In the genomic region with DNA sequence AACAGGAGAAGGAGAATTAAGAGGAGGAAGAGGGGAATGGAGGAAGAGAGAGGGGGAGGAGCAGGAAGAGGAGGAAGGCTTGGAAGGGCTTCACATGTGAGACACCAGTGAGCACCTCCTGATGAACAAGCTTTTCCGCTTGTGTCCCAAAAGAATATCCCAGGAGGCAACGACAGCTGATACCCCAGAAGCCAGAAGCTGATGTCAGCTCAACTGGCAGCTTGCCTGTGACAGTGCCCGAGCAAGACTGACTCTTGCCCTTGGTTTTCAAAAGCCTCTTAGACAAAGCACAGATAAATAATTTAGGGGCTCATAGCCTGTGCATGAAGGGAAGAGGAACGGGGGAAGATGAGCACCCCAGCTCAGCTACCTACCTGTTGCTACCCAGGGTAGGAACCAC, we compare ENCODE assay signal across 9 mouse cellular contexts.
A peak's percentile ranks its signal among the peaks of the same experiment; 100 is the strongest.
DNase-seq lines count a peak whose midpoint lies in the region; ATAC-seq and TF ChIP-seq lines count a peak whose summit lies in the region.
"Had no signal": no experiment of that assay in that cellular context is flagged by ENCODE, and none has a peak within 500 bp of the region (broad histone marks: within the 10 kb centered on the region; RNA-seq: fewer than 3 reads in every experiment).

No protein-coding gene starts in this region.

- no peak overlapping the region for H3K4me2 ChIP-seq in midbrain, postnatal 0 days (ENCODE audit: low read depth, low read length, poor library complexity, severe bottlenecking)
- no peak overlapping the region for H3K4me2 ChIP-seq in midbrain, embryonic 15.5 days
- H3K4me2 ChIP-seq in intestine, embryonic 15.5 days (replicated peaks), result no peak overlapping the region
- H3K4me2 ChIP-seq: liver, embryonic 12.5 days had no signal

- intact Hi-C loops in gastrocnemius, adult 2 months (cut with DNase I), result no loop called here

- no peaks in the 10 kb centered on the region for H3K27me3 ChIP-seq in midbrain, postnatal 0 days (ENCODE audit: insufficient read depth, low read length)
- H3K27me3 ChIP-seq in midbrain, embryonic 15.5 days (replicated peaks), result no peaks in the 10 kb centered on the region
- H3K27me3 ChIP-seq in intestine, embryonic 15.5 days (replicated peaks), result no peaks in the 10 kb centered on the region
- H3K27me3 ChIP-seq: liver, embryonic 12.5 days had no signal

- DNase-seq in gastrocnemius, adult 2 months, result peak; percentile 74
- DNase-seq in gastrocnemius, adult 8-10 months (ENCODE audit: low spot score in 2 of 2), result no peak
- DNase-seq in midbrain, postnatal 0 days (ENCODE audit: low spot score), result peak; percentile 24
- DNase-seq in cerebellum, postnatal 25 days, result peak; percentile 15 to 53
- no peak for DNase-seq in frontal cortex, postnatal 10 days (ENCODE audit: low spot score in 2 of 2)

- ATAC-seq in midbrain, postnatal 0 days (ENCODE audit: low FRiP score), result no peak
- ATAC-seq in midbrain, embryonic 15.5 days (replicated peaks), result no peak
- ATAC-seq in intestine, embryonic 15.5 days, result no peak
- no peak for ATAC-seq in granulocyte monocyte progenitor cell, adult 5-6 weeks (replicated peaks; ENCODE audit: poor library complexity, severe bottlenecking)
- ATAC-seq: liver, embryonic 12.5 days had no signal

- peaks cover under 1% of the 10 kb centered on the region; the same call in 1 of the 2 replicates for H3K4me1 ChIP-seq in midbrain, postnatal 0 days (ENCODE audit: insufficient read depth, low read length)
- no peaks in the 10 kb centered on the region for H3K4me1 ChIP-seq in midbrain, embryonic 15.5 days
- H3K4me1 ChIP-seq in intestine, embryonic 15.5 days (replicated peaks), result no peaks in the 10 kb centered on the region
- H3K4me1 ChIP-seq: liver, embryonic 12.5 days had no signal

- H3K9ac ChIP-seq in midbrain, postnatal 0 days (replicated peaks; ENCODE audit: low read length, poor library complexity, severe bottlenecking), result no peak overlapping the region
- no peak overlapping the region for H3K9ac ChIP-seq in midbrain, embryonic 15.5 days
- H3K9ac ChIP-seq in intestine, embryonic 15.5 days, result no peak overlapping the region
- H3K9ac ChIP-seq: liver, embryonic 12.5 days had no signal

- H3K36me3 ChIP-seq in midbrain, postnatal 0 days (ENCODE audit: insufficient read depth, low read length), result no peaks in the 10 kb centered on the region
- H3K36me3 ChIP-seq in midbrain, embryonic 15.5 days (replicated peaks), result no peaks in the 10 kb centered on the region
- H3K36me3 ChIP-seq in intestine, embryonic 15.5 days, result no peaks in the 10 kb centered on the region
- H3K36me3 ChIP-seq: liver, embryonic 12.5 days had no signal

- H3K4me3 ChIP-seq in gastrocnemius, adult 2 months, result no peak overlapping the region
- no peak overlapping the region for H3K4me3 ChIP-seq in midbrain, postnatal 0 days (ENCODE audit: low read depth, low read length)
- no peak overlapping the region for H3K4me3 ChIP-seq in midbrain, embryonic 15.5 days
- no peak overlapping the region for H3K4me3 ChIP-seq in intestine, embryonic 15.5 days (replicated peaks)
- H3K4me3 ChIP-seq: liver, embryonic 12.5 days had no signal

- H3K27ac ChIP-seq in gastrocnemius, adult 2 months, result no peak overlapping the region
- no peak overlapping the region for H3K27ac ChIP-seq in midbrain, postnatal 0 days (ENCODE audit: low read depth, low read length)
- no peak overlapping the region for H3K27ac ChIP-seq in midbrain, embryonic 15.5 days
- no peak overlapping the region for H3K27ac ChIP-seq in intestine, embryonic 15.5 days
- H3K27ac ChIP-seq: liver, embryonic 12.5 days had no signal

- no peak for TF ChIP-seq CTCF in gastrocnemius, adult 2 months (IDR thresholded peaks at IDR 0.05)
- TF ChIP-seq CTCF in midbrain, postnatal 0 days (IDR thresholded peaks at IDR 0.05), result no peak

- H3K9me3 ChIP-seq in midbrain, postnatal 0 days (ENCODE audit: low read length), result no peaks in the 10 kb centered on the region
- no peaks in the 10 kb centered on the region for H3K9me3 ChIP-seq in midbrain, embryonic 15.5 days
- no peaks in the 10 kb centered on the region for H3K9me3 ChIP-seq in intestine, embryonic 15.5 days
- H3K9me3 ChIP-seq: liver, embryonic 12.5 days had no signal

- WGBS in midbrain, postnatal 0 days, result 61% methylated on average over 4 of the region's 4 CpGs
- 67% methylated on average over 4 of the region's 4 CpGs for WGBS in midbrain, embryonic 15.5 days
- 77% methylated on average over 4 of the region's 4 CpGs for WGBS in intestine, embryonic 15.5 days

Comparison
In these comparisons a context has a peak if more than half of its experiments do, and no peak if none do; other contexts are left out.
1. DNase-seq: peak in gastrocnemius, adult 2 months (single experiment), midbrain, postnatal 0 days (single experiment) and cerebellum, postnatal 25 days (2 of 2); none in gastrocnemius, adult 8-10 months (0 of 2) and frontal cortex, postnatal 10 days (0 of 2).